Mouse (Mus musculus) spleen, adult 2 months (tissue): Measurements from ENCODE around the gene Arpc1b.

Source experiments
- CTCF ChIP-seq: fragments of 200-500 bp; IDR thresholded peaks from 2 replicates; pipeline ENCODE4 v1.5.1; 2011; ENCODE audit warnings: mild to moderate bottlenecking, inconsistent platforms; ENCODE audit not compliant: insufficient read depth, insufficient read length, insufficient replicate concordance; ENCODE audit errors: extremely low read depth
- POLR2A ChIP-seq: fragments of 200-500 bp; IDR thresholded peaks from 2 replicates; pipeline ENCODE4 v1.6.1; 2011; ENCODE audit warnings: low read depth, low read length, inconsistent platforms

DNA sequence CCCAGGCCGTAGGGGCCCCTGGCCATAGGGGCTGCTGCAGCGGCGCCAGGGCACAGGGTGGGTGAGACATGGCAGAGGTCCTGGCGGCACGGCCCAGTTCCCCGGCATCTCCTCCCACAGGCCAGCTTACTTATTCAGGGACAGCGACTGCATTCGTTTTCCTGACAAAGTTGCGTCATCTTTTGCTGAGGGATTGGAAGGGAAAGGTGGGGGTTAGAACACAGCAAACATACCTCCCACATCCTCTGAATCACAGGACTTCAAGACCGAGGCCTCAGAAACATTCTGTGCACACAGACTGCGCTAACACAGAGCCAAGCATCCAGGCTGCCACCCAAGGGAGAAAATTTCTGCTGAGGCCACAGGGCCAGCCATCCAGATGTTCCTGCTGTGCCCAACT, 16.2 kb downstream of the Arpc1b start:
- no peak for TF ChIP-seq CTCF
- no peak for TF ChIP-seq POLR2A
